Mouse (Mus musculus): ENCODE results near the gene Ogn. TPM values are rescaled to one million over a fixed set of nuclear protein-coding genes. Genes with fewer than 3 reads are reported as not detected.

The Ogn gene
- polyA plus RNA-seq, 1 experiment from 2014 or later: 17.8 TPM

- no peak overlapping the region for H3K4me3 ChIP-seq (replicated peaks)
- H3K9ac ChIP-seq (replicated peaks): no peak overlapping the region
- no peak overlapping the region for H3K27ac ChIP-seq (replicated peaks)
- no peaks in the 10 kb centered on the region for H3K9me3 ChIP-seq (replicated peaks)
- 90% methylated on average over 4 of the region's 4 CpGs for WGBS
- no peak for ATAC-seq (ENCODE audit: low FRiP score)
- H3K27me3 ChIP-seq (replicated peaks): no peaks in the 10 kb centered on the region
- no peaks in the 10 kb centered on the region for H3K36me3 ChIP-seq
- H3K4me2 ChIP-seq: no peak overlapping the region
- H3K4me1 ChIP-seq: no peaks in the 10 kb centered on the region
These were observed 910 bp downstream of the Ogn start for GRCm38 (mm10) chr13:49608589-49609322.

GRCm38 (mm10) chr13:49617021-49617420 lies 9.2 kb downstream of the Ogn start:
- no peaks in the 10 kb centered on the region for H3K9me3 ChIP-seq (replicated peaks)
- 96% methylated on average over 3 of the region's 3 CpGs for WGBS
- ATAC-seq (ENCODE audit: low FRiP score): no peak

GRCm38 (mm10) chr13:49618365-49618764 lies 10.5 kb downstream of the Ogn start:
- Histone ChIP-seq H3K36me3 (no peaks in the 10 kb centered on the region), H3K9ac (replicated peaks) (no peak overlapping the region), H3K4me2 (no peak overlapping the region), H3K4me1 (no peaks in the 10 kb centered on the region), H3K9me3 (replicated peaks) (no peaks in the 10 kb centered on the region), H3K4me3 (replicated peaks) (no peak overlapping the region), H3K27me3 (replicated peaks) (no peaks in the 10 kb centered on the region), H3K27ac (replicated peaks) (no peak overlapping the region)
- ATAC-seq (ENCODE audit: low FRiP score): no peak

More at GRCm38 (mm10) chr13:49617021-49617420, 9.2 kb downstream of the Ogn start:
- Histone ChIP-seq H3K36me3 (no peaks in the 10 kb centered on the region), H3K9ac (replicated peaks) (no peak overlapping the region), H3K4me1 (no peaks in the 10 kb centered on the region), H3K27me3 (replicated peaks) (no peaks in the 10 kb centered on the region), H3K4me3 (replicated peaks) (no peak overlapping the region), H3K4me2 (no peak overlapping the region), H3K27ac (replicated peaks) (no peak overlapping the region)

GRCm38 (mm10) chr13:49623216-49623615 lies 15.4 kb downstream of the Ogn start:
- no peak for ATAC-seq (ENCODE audit: low FRiP score)
- H3K36me3 ChIP-seq: no peaks in the 10 kb centered on the region
- 97% methylated on average over 1 of the region's 1 CpGs for WGBS

GRCm38 (mm10) chr13:49628167-49628566 lies 20.3 kb downstream of the Ogn start:
- Histone ChIP-seq H3K36me3 (no peaks in the 10 kb centered on the region), H3K27ac (replicated peaks) (no peak overlapping the region), H3K27me3 (replicated peaks) (no peaks in the 10 kb centered on the region), H3K4me2 (no peak overlapping the region), H3K9me3 (replicated peaks) (no peaks in the 10 kb centered on the region), H3K4me1 (no peaks in the 10 kb centered on the region), H3K4me3 (replicated peaks) (no peak overlapping the region), H3K9ac (replicated peaks) (no peak overlapping the region)
- no peak for ATAC-seq (ENCODE audit: low FRiP score)

More at GRCm38 (mm10) chr13:49623216-49623615, 15.4 kb downstream of the Ogn start:
- Histone ChIP-seq H3K4me1 (no peaks in the 10 kb centered on the region), H3K9me3 (replicated peaks) (no peaks in the 10 kb centered on the region), H3K9ac (replicated peaks) (no peak overlapping the region), H3K27ac (replicated peaks) (no peak overlapping the region), H3K4me3 (replicated peaks) (no peak overlapping the region), H3K27me3 (replicated peaks) (no peaks in the 10 kb centered on the region), H3K4me2 (no peak overlapping the region)

- H3K9me3 ChIP-seq (replicated peaks): no peaks in the 10 kb centered on the region
- no peak overlapping the region for H3K4me2 ChIP-seq
- H3K4me3 ChIP-seq (replicated peaks): no peak overlapping the region
- H3K9ac ChIP-seq (replicated peaks): no peak overlapping the region
- no peak for ATAC-seq (ENCODE audit: low FRiP score)
- no peaks in the 10 kb centered on the region for H3K27me3 ChIP-seq (replicated peaks)
- H3K4me1 ChIP-seq: no peaks in the 10 kb centered on the region
- H3K27ac ChIP-seq (replicated peaks): no peak overlapping the region
- no peaks in the 10 kb centered on the region for H3K36me3 ChIP-seq
- 90% methylated on average over 2 of the region's 2 CpGs for WGBS
These were observed 21.2 kb downstream of the Ogn start for GRCm38 (mm10) chr13:49629076-49629475.

- H3K9ac ChIP-seq (replicated peaks): no peak overlapping the region
- no peak overlapping the region for H3K27ac ChIP-seq (replicated peaks)
- H3K4me1 ChIP-seq: no peaks in the 10 kb centered on the region
- ATAC-seq (ENCODE audit: low FRiP score): no peak
- H3K36me3 ChIP-seq: no peaks in the 10 kb centered on the region
- no peak overlapping the region for H3K4me3 ChIP-seq (replicated peaks)
- H3K27me3 ChIP-seq (replicated peaks): no peaks in the 10 kb centered on the region
- no peaks in the 10 kb centered on the region for H3K9me3 ChIP-seq (replicated peaks)
- no peak overlapping the region for H3K4me2 ChIP-seq
- 100% methylated on average over 2 of the region's 2 CpGs for WGBS
These were observed 32.1 kb downstream of the Ogn start for GRCm38 (mm10) chr13:49639965-49640364.

- Histone ChIP-seq H3K36me3 (no peaks in the 10 kb centered on the region), H3K4me1 (no peaks in the 10 kb centered on the region), H3K4me2 (no peak overlapping the region), H3K9ac (replicated peaks) (no peak overlapping the region), H3K9me3 (replicated peaks) (no peaks in the 10 kb centered on the region), H3K27ac (replicated peaks) (no peak overlapping the region), H3K27me3 (replicated peaks) (no peaks in the 10 kb centered on the region), H3K4me3 (replicated peaks) (no peak overlapping the region)
- ATAC-seq (ENCODE audit: low FRiP score): no peak
- 84% methylated on average over 6 of the region's 6 CpGs for WGBS
These were observed 34.8 kb downstream of the Ogn start for GRCm38 (mm10) chr13:49642650-49643049.

GRCm38 (mm10) chr13:49643669-49644362 lies 36.0 kb downstream of the Ogn start:
- Histone ChIP-seq H3K9me3 (replicated peaks) (no peaks in the 10 kb centered on the region), H3K4me3 (replicated peaks) (no peak overlapping the region)
- ATAC-seq (ENCODE audit: low FRiP score): no peak

GRCm38 (mm10) chr13:49644731-49645529 lies 37.1 kb downstream of the Ogn start:
- no peak for ATAC-seq (ENCODE audit: low FRiP score)
- no peaks in the 10 kb centered on the region for H3K4me1 ChIP-seq
- H3K4me3 ChIP-seq (replicated peaks): no peak overlapping the region
- no peaks in the 10 kb centered on the region for H3K27me3 ChIP-seq (replicated peaks)
- H3K36me3 ChIP-seq: no peaks in the 10 kb centered on the region
- H3K9ac ChIP-seq (replicated peaks): no peak overlapping the region
- no peaks in the 10 kb centered on the region for H3K9me3 ChIP-seq (replicated peaks)
- H3K4me2 ChIP-seq: no peak overlapping the region
- no peak overlapping the region for H3K27ac ChIP-seq (replicated peaks)
- 82% methylated on average over 2 of the region's 2 CpGs for WGBS

More at GRCm38 (mm10) chr13:49643669-49644362, 36.0 kb downstream of the Ogn start:
- H3K9ac ChIP-seq (replicated peaks): no peak overlapping the region
- no peaks in the 10 kb centered on the region for H3K36me3 ChIP-seq
- no peaks in the 10 kb centered on the region for H3K4me1 ChIP-seq
- no peaks in the 10 kb centered on the region for H3K27me3 ChIP-seq (replicated peaks)
- no peak overlapping the region for H3K27ac ChIP-seq (replicated peaks)
- H3K4me2 ChIP-seq: no peak overlapping the region

- H3K27ac ChIP-seq (replicated peaks): no peak overlapping the region
- no peaks in the 10 kb centered on the region for H3K36me3 ChIP-seq
- H3K4me1 ChIP-seq: no peaks in the 10 kb centered on the region
- ATAC-seq (ENCODE audit: low FRiP score): no peak
- H3K9me3 ChIP-seq (replicated peaks): no peaks in the 10 kb centered on the region
- no peak overlapping the region for H3K9ac ChIP-seq (replicated peaks)
- H3K27me3 ChIP-seq (replicated peaks): no peaks in the 10 kb centered on the region
- H3K4me3 ChIP-seq (replicated peaks): no peak overlapping the region
- no peak overlapping the region for H3K4me2 ChIP-seq
- WGBS: 88% methylated on average over 1 of the region's 1 CpGs
These were observed 38.2 kb downstream of the Ogn start for GRCm38 (mm10) chr13:49646019-49646418.

- H3K4me3 ChIP-seq (replicated peaks): no peak overlapping the region
- no peak overlapping the region for H3K4me2 ChIP-seq
- no peak overlapping the region for H3K9ac ChIP-seq (replicated peaks)
- H3K4me1 ChIP-seq: peaks cover 20% of the 10 kb centered on the region
- ATAC-seq (ENCODE audit: low FRiP score): no peak
- no peaks in the 10 kb centered on the region for H3K36me3 ChIP-seq
- WGBS: 57% methylated on average over 2 of the region's 2 CpGs
- no peaks in the 10 kb centered on the region for H3K9me3 ChIP-seq (replicated peaks)
- no peaks in the 10 kb centered on the region for H3K27me3 ChIP-seq (replicated peaks)
- no peak overlapping the region for H3K27ac ChIP-seq (replicated peaks)
These were observed 43.3 kb downstream of the Ogn start for GRCm38 (mm10) chr13:49651136-49651535.

All from neural tube, embryonic 15.5 days (tissue).